27 mouse cellular contexts compared by ENCODE assay signal in the genomic region with DNA sequence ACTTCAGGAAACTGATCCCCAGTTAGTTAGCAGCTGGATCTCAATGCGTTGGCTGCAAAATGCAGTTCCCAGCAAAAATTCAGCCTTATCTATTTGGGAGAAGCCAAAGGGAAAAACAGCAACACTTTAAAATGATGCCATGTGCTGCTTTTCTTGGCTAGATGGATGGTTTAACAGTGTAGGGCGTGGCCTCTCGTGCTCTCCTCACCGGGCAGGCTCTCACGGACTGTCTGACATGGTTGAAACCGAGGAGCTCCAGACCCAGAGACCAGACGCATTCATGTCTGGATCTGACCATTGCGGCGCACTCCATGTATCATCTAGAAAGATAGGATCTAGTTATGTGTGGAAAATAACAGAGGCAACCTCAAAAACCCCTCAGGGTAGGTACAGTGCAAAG.
"Had no signal": no experiment of that assay in that cellular context is flagged by ENCODE, and none has a peak within 500 bp of the region (broad histone marks: within the 10 kb centered on the region; RNA-seq: fewer than 3 reads in every experiment).

No protein-coding gene starts in this region.

- H3K4me3 ChIP-seq: gastrocnemius, adult 2 months; heart, adult 2 months; heart, embryonic 13.5 days; hindbrain, embryonic 10.5 days; hindbrain, embryonic 12.5 days; kidney, embryonic 15.5 days; layer of hippocampus, adult 2 months; left cerebral cortex, adult 2 months; limb, embryonic 10.5 days; limb, embryonic 12.5 days had no signal

- H3K27me3 ChIP-seq: heart, embryonic 13.5 days; hindbrain, embryonic 12.5 days; kidney, embryonic 15.5 days; limb, embryonic 12.5 days had no signal

- H3K4me2 ChIP-seq: heart, embryonic 11.5 days; heart, embryonic 13.5 days; hindbrain, embryonic 12.5 days; hindbrain, embryonic 14.5 days; kidney, embryonic 15.5 days; limb, embryonic 12.5 days; liver, embryonic 11.5 days had no signal

- H3K9me3 ChIP-seq: heart, embryonic 13.5 days; hindbrain, embryonic 10.5 days; hindbrain, embryonic 12.5 days; kidney, embryonic 15.5 days; limb, embryonic 10.5 days; limb, embryonic 12.5 days had no signal

- DNase-seq: gastrocnemius, adult 2 months; gastrocnemius, postnatal 10 days; gastrocnemius, postnatal 25 days; heart, adult 2 months; heart, postnatal 10 days; heart, postnatal 4 days; kidney, adult 18-20 months; kidney, adult 8-10 months; kidney, postnatal 25 days; kidney, postnatal 4 days; liver had no signal

- H3K27ac ChIP-seq: gastrocnemius, adult 2 months; heart, embryonic 13.5 days; hindbrain, embryonic 10.5 days; hindbrain, embryonic 12.5 days; hindbrain, embryonic 14.5 days; kidney, embryonic 15.5 days; kidney, postnatal 0 days; layer of hippocampus, adult 2 months; left cerebral cortex, adult 2 months; limb, embryonic 10.5 days; limb, embryonic 12.5 days had no signal

- H3K9ac ChIP-seq: heart, embryonic 13.5 days; hindbrain, embryonic 12.5 days; hindbrain, embryonic 14.5 days; kidney, embryonic 15.5 days; limb, embryonic 12.5 days had no signal

- ATAC-seq: forebrain, embryonic 16.5 days; hindbrain, embryonic 16.5 days; inflammation-experienced regulatory T-cells, adult 6 months; intestine, postnatal 0 days had no signal

- H3K36me3 ChIP-seq: heart, embryonic 13.5 days; hindbrain, embryonic 10.5 days; hindbrain, embryonic 12.5 days; kidney, embryonic 15.5 days; limb, embryonic 10.5 days; limb, embryonic 12.5 days had no signal

- H3K4me1 ChIP-seq: limb, embryonic 12.5 days had no signal
